Mouse (Mus musculus): ENCODE measurements around the gene Nfe2l3.

The Nfe2l3 gene

DNA sequence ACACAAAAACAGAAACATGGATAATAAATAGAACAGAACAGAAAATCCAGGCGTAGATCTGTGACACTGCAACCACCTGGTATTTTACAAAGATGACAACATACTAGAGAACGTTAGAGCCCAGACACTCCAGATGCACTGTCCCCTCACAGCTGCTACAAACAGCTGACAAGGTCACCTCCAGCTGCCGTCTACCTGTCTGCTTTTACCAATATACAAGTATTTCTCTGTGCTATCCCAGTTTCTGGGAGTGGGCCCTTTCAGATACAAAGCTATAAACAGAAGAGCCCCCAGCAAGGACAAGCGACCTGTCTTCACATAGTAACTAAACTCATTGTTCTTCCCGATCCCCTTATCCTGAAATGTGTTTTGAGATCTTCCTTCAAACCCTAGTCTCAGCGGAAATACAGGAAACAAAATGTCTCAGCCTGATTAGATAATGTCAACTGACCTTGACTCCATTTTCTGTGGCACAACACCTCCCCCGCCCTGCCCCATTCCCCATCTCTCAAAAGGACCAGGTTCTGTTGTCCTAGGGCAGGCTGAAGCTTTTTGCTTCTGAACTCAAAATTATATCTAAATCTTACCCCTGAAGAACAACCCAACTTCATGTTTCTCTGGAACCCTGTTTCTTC lies 53.7 kb downstream of the Nfe2l3 start:
- no peak for DNase-seq

DNA sequence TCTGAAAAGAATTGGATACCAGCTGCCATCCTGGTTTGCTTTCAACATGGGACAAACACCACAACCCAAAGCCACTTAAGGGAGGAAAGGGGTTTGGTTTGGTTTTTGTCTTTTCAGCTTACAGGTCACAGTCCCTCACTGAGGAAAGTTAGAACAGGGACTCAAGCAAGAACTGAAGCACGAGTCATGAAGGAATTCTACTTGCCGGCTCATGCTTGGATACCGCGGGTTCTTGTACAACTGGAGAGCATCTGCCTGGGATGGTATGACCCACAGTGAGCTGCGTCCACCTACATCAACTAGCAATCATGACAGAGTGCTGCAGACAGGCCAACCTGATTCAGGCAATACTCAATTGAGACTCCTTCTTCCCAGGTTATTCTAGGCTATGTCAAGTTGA lies 54.3 kb downstream of the Nfe2l3 start:
- no peak for DNase-seq

DNA sequence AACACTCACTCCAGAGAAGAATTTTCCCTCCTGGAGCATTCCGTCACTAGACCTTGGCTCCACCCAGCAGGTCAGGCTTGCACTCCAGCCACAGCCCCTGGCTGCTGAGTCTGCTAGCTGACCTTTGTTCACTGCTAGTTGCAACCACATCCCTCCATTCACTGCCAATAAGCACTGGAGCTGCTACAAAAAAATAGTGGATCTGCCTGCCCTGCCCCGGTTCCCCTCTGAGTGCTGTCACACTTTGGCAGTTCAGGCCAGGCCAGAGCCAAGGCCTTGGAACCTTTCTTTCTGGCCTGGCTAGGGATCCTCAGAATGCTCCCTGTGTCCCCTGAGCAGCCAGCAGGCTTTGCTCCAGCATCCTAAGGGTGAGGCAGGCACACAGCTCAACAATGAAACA lies 57.3 kb downstream of the Nfe2l3 start:
- peak; percentile 75 to 87 for DNase-seq

GRCm38 (mm10) chr6:51497321-51498111 lies 65.0 kb downstream of the Nfe2l3 start:
- DNase-seq, result peak; percentile 14 to 34

DNA sequence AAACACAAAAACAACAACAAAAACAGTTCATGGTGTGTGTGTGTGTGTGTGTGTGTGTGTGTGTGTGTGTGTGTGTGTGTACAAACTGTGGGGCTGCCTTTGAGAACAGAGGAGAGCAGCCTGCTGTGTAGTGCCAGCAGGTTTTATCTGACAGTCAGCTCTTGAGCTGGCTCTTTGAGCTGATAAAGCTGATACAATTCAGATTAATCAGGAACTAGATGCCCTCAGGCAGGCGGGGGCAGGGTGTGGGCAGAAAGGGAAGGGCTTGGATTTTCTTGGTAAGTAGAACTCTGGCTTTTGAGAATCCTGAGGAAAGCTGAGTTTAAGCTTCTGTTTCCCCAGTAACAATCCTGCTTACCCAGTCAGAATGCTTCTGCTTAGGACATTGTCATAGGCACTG lies 73.2 kb downstream of the Nfe2l3 start:
- DNase-seq, result no peak

DNA sequence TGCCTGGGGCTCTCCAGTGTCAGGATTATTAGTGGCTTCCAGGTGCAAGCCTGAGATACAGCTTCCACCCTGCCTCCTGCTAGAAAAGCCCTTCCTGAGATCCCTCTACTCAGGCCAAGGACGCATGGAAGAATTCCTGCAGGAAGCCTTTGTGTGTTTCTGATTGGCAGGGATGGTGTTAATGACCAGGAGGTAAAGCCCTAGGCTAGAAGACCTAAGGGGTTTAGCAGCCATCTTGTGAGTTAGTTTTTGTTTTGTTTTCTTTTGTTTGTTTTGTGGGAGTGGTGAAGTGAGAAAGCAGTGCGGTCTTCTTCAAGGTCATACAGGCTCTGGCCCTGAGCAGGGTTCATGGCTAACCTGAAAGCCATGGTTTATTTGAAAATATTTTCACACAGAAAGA lies 75.1 kb downstream of the Nfe2l3 start:
- no peak for DNase-seq
